ENCODE assay signal across 12 mouse cellular contexts in genomic region chr15:25558240-25558639, GRCm38 (mm10).
"Had no signal": no experiment of that assay in that cellular context is flagged by ENCODE, and none has a peak within 500 bp of the region (broad histone marks: within the 10 kb centered on the region; RNA-seq: fewer than 3 reads in every experiment).

No protein-coding gene starts in this region.

- ATAC-seq: liver, embryonic 12.5 days had no signal

- H3K4me1 ChIP-seq: limb, embryonic 15.5 days; liver, embryonic 12.5 days; midbrain, embryonic 12.5 days; stomach, embryonic 15.5 days had no signal

- DNase-seq: kidney, adult 9 months; kidney, postnatal 36 days; layer of hippocampus, adult 9-11 months; layer of hippocampus, postnatal 36 days; right cerebral cortex, postnatal 14 days; thymus, adult 2 months; thymus, postnatal 36 days had no signal

- H3K4me2 ChIP-seq: limb, embryonic 15.5 days; liver, embryonic 12.5 days; midbrain, embryonic 12.5 days; stomach, embryonic 15.5 days had no signal

- H3K27me3 ChIP-seq: limb, embryonic 15.5 days; liver, embryonic 12.5 days; midbrain, embryonic 12.5 days; stomach, embryonic 15.5 days had no signal

- H3K36me3 ChIP-seq: limb, embryonic 15.5 days; liver, embryonic 12.5 days; midbrain, embryonic 12.5 days; stomach, embryonic 15.5 days had no signal

- H3K27ac ChIP-seq: kidney, postnatal 0 days; limb, embryonic 15.5 days; liver, embryonic 12.5 days; midbrain, embryonic 12.5 days; stomach, embryonic 15.5 days had no signal

- H3K9me3 ChIP-seq: limb, embryonic 15.5 days; liver, embryonic 12.5 days; midbrain, embryonic 12.5 days; stomach, embryonic 15.5 days had no signal

- H3K4me3 ChIP-seq: limb, embryonic 15.5 days; liver, embryonic 12.5 days; midbrain, embryonic 12.5 days; stomach, embryonic 15.5 days had no signal

- H3K9ac ChIP-seq: limb, embryonic 15.5 days; liver, embryonic 12.5 days; midbrain, embryonic 12.5 days; stomach, embryonic 15.5 days had no signal
